Mouse (Mus musculus) MEL (cell line): ENCODE measurements around the gene Sstr1. TPM values are rescaled to one million over a fixed set of nuclear protein-coding genes. Genes with fewer than 3 reads are reported as not detected.

Experiments
- DNase-seq: peaks from one replicate; pipeline ENCODE4 v3.0.0; 2011; ENCODE audit warnings: low read depth, low spot score
- H3K27ac ChIP-seq: 2 replicates; pipeline ENCODE4 v1.5.1; 2012; ENCODE audit warnings: low read depth, mild to moderate bottlenecking, control low read depth, low read length, moderate library complexity; ENCODE audit not compliant: control insufficient read depth
- H3K27me3 ChIP-seq, 2 experiments: fragments of 150-350 bp in 1 of 2; sonication (generic) in 1 of 2; 2 replicates each; pipeline ENCODE4 v1.6.1; 2012; ENCODE audit warnings: low read length in 2 of 2, mild to moderate bottlenecking in 2 of 2, improper control_type of control experiment in 1 of 2, moderate library complexity in 1 of 2; ENCODE audit not compliant: insufficient read depth in 2 of 2, control insufficient read depth in 1 of 2
- H3K36me3 ChIP-seq, 2 experiments: 2 replicates each; pipeline ENCODE4 v1.6.1; 2012 to 2014; ENCODE audit warnings: low read length in 2 of 2, improper control_type of control experiment in 1 of 2, inconsistent platforms in 1 of 2, mild to moderate bottlenecking in 1 of 2; ENCODE audit not compliant: insufficient read depth in 2 of 2, control insufficient read depth in 1 of 2
- H3K4me1 ChIP-seq, 2 experiments: fragments of 150-350 bp in 1 of 2; sonication (generic) in 1 of 2; 2 replicates each; pipeline ENCODE4 v1.6.1; 2012; ENCODE audit warnings: low read length in 2 of 2, improper control_type of control experiment in 1 of 2, mild to moderate bottlenecking in 1 of 2; ENCODE audit not compliant: insufficient read depth in 2 of 2, control insufficient read depth in 1 of 2
- H3K4me3 ChIP-seq, 2 experiments: fragments of 150-350 bp in 1 of 2; sonication (generic) in 1 of 2; 2 replicates each; pipeline ENCODE4 v1.5.1; 2012; ENCODE audit warnings: low read depth in 2 of 2, low read length in 2 of 2, mild to moderate bottlenecking in 2 of 2, moderate library complexity in 2 of 2, control low read depth in 1 of 2, improper control_type of control experiment in 1 of 2; ENCODE audit not compliant: control insufficient read depth in 1 of 2, insufficient read depth in 1 of 2
- H3K79me2 ChIP-seq: 2 replicates; pipeline ENCODE4 v1.6.1; 2012; ENCODE audit warnings: mild to moderate bottlenecking, low read length, moderate library complexity; ENCODE audit not compliant: control insufficient read depth, poor library complexity, insufficient read depth
- H3K9ac ChIP-seq: 2 replicates; pipeline ENCODE4 v1.6.1; 2012; ENCODE audit warnings: low read depth, mild to moderate bottlenecking, control low read depth, low read length, moderate library complexity; ENCODE audit not compliant: control insufficient read depth, poor library complexity, severe bottlenecking
- H3K9me3 ChIP-seq: fragments of 150-350 bp; sonication (generic); replicated peaks from 2 replicates; pipeline ENCODE4 v1.6.1; 2012; ENCODE audit warnings: mild to moderate bottlenecking, low read length, improper control_type of control experiment, moderate library complexity; ENCODE audit not compliant: insufficient read depth
- BHLHE40 ChIP-seq: IDR thresholded peaks from 2 replicates; pipeline ENCODE4 v1.6.1; 2012; ENCODE audit warnings: low read depth, mild to moderate bottlenecking, inconsistent platforms, low read length, improper control_type of control experiment, borderline replicate concordance
- CHD1 ChIP-seq: IDR thresholded peaks from 2 replicates; pipeline ENCODE4 v1.6.1; 2012; ENCODE audit warnings: low read depth, mild to moderate bottlenecking, inconsistent platforms, low read length, improper control_type of control experiment
- CHD2 ChIP-seq: IDR thresholded peaks from 2 replicates; pipeline ENCODE4 v1.6.1; 2011; ENCODE audit warnings: low read length, improper control_type of control experiment
- E2F4 ChIP-seq: IDR thresholded peaks from 2 replicates; pipeline ENCODE4 v1.6.1; 2011; ENCODE audit warnings: low read depth, low read length, improper control_type of control experiment, borderline replicate concordance
- EP300 ChIP-seq, 2 experiments: IDR thresholded peaks; 2 replicates each; pipeline ENCODE4 v1.6.1; 2011; ENCODE audit warnings: improper control_type of control experiment in 2 of 2, low read length in 2 of 2, low read depth in 1 of 2, mild to moderate bottlenecking in 1 of 2
- GABPA ChIP-seq: IDR thresholded peaks from 2 replicates; pipeline ENCODE4 v1.6.1; 2012; ENCODE audit warnings: low read depth, mild to moderate bottlenecking, inconsistent platforms, low read length, improper control_type of control experiment, moderate library complexity
- GATA1 ChIP-seq: IDR thresholded peaks from 2 replicates; pipeline ENCODE4 v1.6.1; 2011; ENCODE audit warnings: low read depth, low read length, improper control_type of control experiment
- JUND ChIP-seq: IDR thresholded peaks from 2 replicates; pipeline ENCODE4 v1.6.1; 2011; ENCODE audit warnings: low read depth, mild to moderate bottlenecking, improper control_type of control experiment, low read length
- KAT2A ChIP-seq: conservative IDR thresholded peaks from 2 replicates; pipeline ENCODE4 v1.6.1; 2012; ENCODE audit warnings: low read depth, low read length, improper control_type of control experiment, inconsistent platforms
- MAFK ChIP-seq: IDR thresholded peaks from 2 replicates; pipeline ENCODE4 v1.6.1; 2011; ENCODE audit warnings: low read depth, mild to moderate bottlenecking, low read length, improper control_type of control experiment, borderline replicate concordance
- MAX ChIP-seq: IDR thresholded peaks from 2 replicates; pipeline ENCODE4 v1.6.1; 2011; ENCODE audit warnings: low read length, improper control_type of control experiment
- MAZ ChIP-seq: IDR thresholded peaks from 2 replicates; pipeline ENCODE4 v1.6.1; 2012; ENCODE audit warnings: low read depth, mild to moderate bottlenecking, inconsistent platforms, low read length, improper control_type of control experiment
- MYB ChIP-seq: IDR thresholded peaks from 2 replicates; pipeline ENCODE4 v1.6.1; 2011; ENCODE audit warnings: mild to moderate bottlenecking, low read depth, low read length, improper control_type of control experiment
- MYC ChIP-seq: IDR thresholded peaks from 2 replicates; pipeline ENCODE4 v1.6.1; 2011; ENCODE audit warnings: low read depth, mild to moderate bottlenecking, low read length, improper control_type of control experiment, moderate library complexity
- NELFE ChIP-seq: IDR thresholded peaks from 2 replicates; pipeline ENCODE4 v1.6.1; 2011; ENCODE audit warnings: low read depth, low read length, improper control_type of control experiment
- POLR2A ChIP-seq, 2 experiments: IDR thresholded peaks; 2 replicates each; pipeline ENCODE4 v1.6.1; 2011 to 2012; ENCODE audit warnings: low read length in 2 of 2, mild to moderate bottlenecking in 2 of 2, control low read depth in 1 of 2, improper control_type of control experiment in 1 of 2, low read depth in 1 of 2, moderate library complexity in 1 of 2; ENCODE audit not compliant: control insufficient read depth in 1 of 2, insufficient read depth in 1 of 2, poor library complexity in 1 of 2
- POLR2AphosphoS2 ChIP-seq: IDR thresholded peaks from 2 replicates; pipeline ENCODE4 v1.6.1; 2011; ENCODE audit warnings: low read length, improper control_type of control experiment
- RCOR1 ChIP-seq: IDR thresholded peaks from 2 replicates; pipeline ENCODE4 v1.6.1; 2012; ENCODE audit warnings: low read depth, mild to moderate bottlenecking, inconsistent platforms, low read length, improper control_type of control experiment
- SIN3A ChIP-seq: IDR thresholded peaks from 2 replicates; pipeline ENCODE4 v1.6.1; 2012; ENCODE audit warnings: low read length, improper control_type of control experiment, inconsistent platforms
- SMC3 ChIP-seq: IDR thresholded peaks from 2 replicates; pipeline ENCODE4 v1.6.1; 2011; ENCODE audit warnings: low read depth, low read length, improper control_type of control experiment
- TBP ChIP-seq: IDR thresholded peaks from 2 replicates; pipeline ENCODE4 v1.8.0; 2011; ENCODE audit warnings: low read depth, low read length, improper control_type of control experiment
- TCF12 ChIP-seq: IDR thresholded peaks from 2 replicates; pipeline ENCODE4 v1.6.1; 2014; ENCODE audit warnings: low read depth, mild to moderate bottlenecking, inconsistent platforms, low read length, improper control_type of control experiment, moderate library complexity
- UBTF ChIP-seq: IDR thresholded peaks from 2 replicates; pipeline ENCODE4 v1.6.1; 2012; ENCODE audit warnings: low read depth, mild to moderate bottlenecking, inconsistent platforms, low read length, improper control_type of control experiment, moderate library complexity, borderline replicate concordance; ENCODE audit not compliant: insufficient read depth
- USF1 ChIP-seq: IDR thresholded peaks from 2 replicates; pipeline ENCODE4 v1.6.1; 2014; ENCODE audit warnings: low read depth, mild to moderate bottlenecking, inconsistent platforms, low read length, improper control_type of control experiment, moderate library complexity
- USF2 ChIP-seq, 2 experiments: IDR thresholded peaks; 2 replicates each; pipeline ENCODE4 v1.6.1; 2011 to 2012; ENCODE audit warnings: improper control_type of control experiment in 2 of 2, low read length in 2 of 2, borderline replicate concordance in 1 of 2, inconsistent platforms in 1 of 2, low read depth in 1 of 2, mild to moderate bottlenecking in 1 of 2; ENCODE audit not compliant: insufficient read depth in 1 of 2
- ZC3H11A ChIP-seq: IDR thresholded peaks from 2 replicates; pipeline ENCODE4 v1.6.1; 2012; ENCODE audit warnings: low read depth, mild to moderate bottlenecking, inconsistent platforms, low read length, improper control_type of control experiment
- ZMIZ1 ChIP-seq: IDR thresholded peaks from 2 replicates; pipeline ENCODE4 v1.6.1; 2012; ENCODE audit warnings: low read depth, mild to moderate bottlenecking, inconsistent platforms, low read length, improper control_type of control experiment, moderate library complexity
- ZNF384 ChIP-seq: IDR thresholded peaks from 2 replicates; pipeline ENCODE4 v1.6.1; 2012; ENCODE audit warnings: low read depth, mild to moderate bottlenecking, inconsistent platforms, low read length, improper control_type of control experiment
- polyA plus RNA-seq, 2 experiments: library from polyadenylated mRNA; stranded (reverse) in 1 of 2; unstranded in 1 of 2; fragments of >175 nt in 1 of 2; fragments of >200 nt in 1 of 2; gene quantifications; 2 replicates each; pipeline versions ENCODE4 v1.2.1 to v1.2.4; 2012; ENCODE audit warnings: low replicate concordance in 2 of 2, low read depth in 1 of 2; ENCODE audit not compliant: insufficient read length in 2 of 2, insufficient read depth in 1 of 2, missing spikeins in 1 of 2
- total RNA-seq: library from RNA; depleted of rRNA; stranded (reverse); fragments of 300-350 nt; gene quantifications from 2 replicates; pipeline ENCODE4 v1.2.3, GENCODE M21; 2012

Gene Sstr1
- total and polyA plus RNA-seq, 3 experiments, result 0.04 TPM; not detected in 2

DNA sequence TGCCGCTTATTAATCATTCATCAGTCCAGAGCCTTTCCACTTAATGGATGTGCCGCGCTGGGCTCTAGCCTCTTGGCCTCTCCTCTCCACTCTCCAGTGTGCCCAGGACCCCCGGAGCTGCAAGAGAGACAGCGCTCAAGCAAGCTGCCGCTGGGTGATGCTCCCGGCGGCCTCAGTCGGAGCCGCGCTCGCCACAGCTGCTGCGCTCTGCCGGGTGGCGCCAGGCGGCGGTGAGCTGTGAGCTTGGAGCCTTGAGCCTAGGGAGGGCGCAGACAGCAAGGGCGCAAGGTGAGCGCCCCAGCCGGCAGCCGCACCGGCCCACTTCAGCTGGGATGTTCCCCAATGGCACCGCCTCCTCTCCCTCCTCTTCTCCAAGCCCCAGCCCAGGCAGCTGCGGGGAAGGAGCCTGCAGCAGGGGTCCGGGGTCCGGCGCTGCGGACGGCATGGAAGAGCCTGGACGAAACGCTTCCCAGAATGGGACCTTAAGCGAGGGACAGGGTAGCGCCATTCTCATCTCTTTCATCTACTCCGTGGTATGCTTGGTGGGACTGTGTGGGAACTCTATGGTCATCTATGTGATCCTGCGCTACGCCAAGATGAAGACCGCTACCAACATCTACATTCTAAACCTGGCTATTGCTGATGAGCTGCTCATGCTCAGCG, 820 bp downstream of the Sstr1 start:
- H3K27ac ChIP-seq, result no peak overlapping the region
- H3K36me3 ChIP-seq, result no peaks in the 10 kb centered on the region
- no peaks in the 10 kb centered on the region for H3K4me1 ChIP-seq
- TF ChIP-seq MAFK, result no peak
- TF ChIP-seq MAZ, result no peak
- no peak for TF ChIP-seq POLR2A (IDR thresholded peaks at IDR 0.05; ENCODE audit: control insufficient read depth in 1 of 2, insufficient read depth in 1 of 2, low read depth in 1 of 2, low read length in 2 of 2, poor library complexity in 1 of 2)
- TF ChIP-seq MYC, result no peak
- no peak for TF ChIP-seq ZC3H11A
- TF ChIP-seq SIN3A, result no peak
- no peak for TF ChIP-seq E2F4
- no peak for TF ChIP-seq TCF12
- no peak for TF ChIP-seq GATA1
- no peak for TF ChIP-seq USF1
- no peak for TF ChIP-seq JUND
- TF ChIP-seq GABPA, result no peak
- TF ChIP-seq UBTF, result no peak
- TF ChIP-seq BHLHE40, result no peak
- TF ChIP-seq SMC3, result no peak
- TF ChIP-seq NELFE, result no peak
- no peak for TF ChIP-seq CHD1
- TF ChIP-seq MYB, result no peak
- H3K4me3 ChIP-seq, result no peak overlapping the region
- no peaks in the 10 kb centered on the region for H3K9me3 ChIP-seq
- no peak for DNase-seq
- H3K79me2 ChIP-seq, result no peaks in the 10 kb centered on the region
- no peak overlapping the region for H3K9ac ChIP-seq
- H3K27me3 ChIP-seq, result no peaks in the 10 kb centered on the region

DNA sequence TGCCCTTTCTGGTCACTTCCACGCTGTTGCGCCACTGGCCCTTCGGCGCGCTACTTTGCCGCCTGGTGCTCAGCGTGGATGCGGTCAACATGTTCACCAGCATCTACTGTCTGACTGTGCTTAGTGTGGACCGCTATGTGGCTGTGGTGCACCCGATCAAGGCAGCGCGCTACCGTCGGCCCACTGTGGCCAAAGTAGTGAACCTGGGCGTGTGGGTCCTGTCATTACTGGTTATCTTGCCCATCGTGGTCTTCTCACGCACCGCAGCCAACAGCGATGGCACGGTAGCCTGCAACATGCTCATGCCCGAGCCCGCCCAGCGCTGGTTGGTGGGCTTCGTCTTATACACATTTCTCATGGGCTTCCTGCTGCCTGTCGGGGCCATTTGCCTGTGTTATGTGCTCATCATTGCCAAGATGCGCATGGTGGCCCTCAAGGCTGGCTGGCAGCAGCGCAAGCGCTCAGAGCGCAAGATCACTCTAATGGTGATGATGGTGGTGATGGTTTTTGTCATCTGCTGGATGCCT, 1.4 kb downstream of the Sstr1 start:
- no peaks in the 10 kb centered on the region for H3K36me3 ChIP-seq
- H3K9ac ChIP-seq, result no peak overlapping the region
- no peaks in the 10 kb centered on the region for H3K27me3 ChIP-seq
- H3K4me1 ChIP-seq, result no peaks in the 10 kb centered on the region
- no peak overlapping the region for H3K4me3 ChIP-seq
- TF ChIP-seq CHD1 (no peak), POLR2AphosphoS2 (no peak), USF2 (IDR thresholded peaks at IDR 0.05; ENCODE audit: borderline replicate concordance in 1 of 2, insufficient read depth in 1 of 2, low read depth in 1 of 2, low read length in 2 of 2) (no peak), TBP (no peak), ZMIZ1 (no peak), POLR2A (IDR thresholded peaks at IDR 0.05; ENCODE audit: control insufficient read depth in 1 of 2, insufficient read depth in 1 of 2, low read depth in 1 of 2, low read length in 2 of 2, poor library complexity in 1 of 2) (no peak), MAFK (no peak), CHD2 (no peak), SIN3A (no peak), RCOR1 (no peak), E2F4 (no peak), EP300 (IDR thresholded peaks at IDR 0.05; ENCODE audit: low read depth in 1 of 2, low read length in 2 of 2) (no peak), KAT2A (no peak), UBTF (no peak), GATA1 (no peak), ZNF384 (no peak), USF1 (no peak), GABPA (no peak), MAX (no peak), TCF12 (no peak)
- TF ChIP-seq, all 39 proteins: peak for 0
- Histone ChIP-seq H3K79me2 (no peaks in the 10 kb centered on the region), H3K27ac (no peak overlapping the region), H3K9me3 (no peaks in the 10 kb centered on the region)
- no peak for DNase-seq
